Mouse (Mus musculus): ENCODE measurements around the gene Mapk10. TPM values are rescaled to one million over a fixed set of nuclear protein-coding genes. Genes with fewer than 3 reads are reported as not detected.

Mapk10 gene
- total and polyA plus RNA-seq, 3 experiments = 0.10 to 0.95 (median 0.47) TPM

- TF ChIP-seq KAT2A (IDR thresholded peaks at IDR 0.05; ENCODE audit: insufficient replicate concordance, low read length) (no peak), EP300 (IDR thresholded peaks at IDR 0.05; ENCODE audit: low read length) (no peak), NELFE (IDR thresholded peaks at IDR 0.05; ENCODE audit: low read depth, low read length) (no peak), ZC3H11A (IDR thresholded peaks at IDR 0.05; ENCODE audit: low read depth, low read length) (no peak), POLR2A (IDR thresholded peaks at IDR 0.05; ENCODE audit: low read depth, low read length) (no peak), MEF2A (IDR thresholded peaks at IDR 0.05; ENCODE audit: borderline replicate concordance, low read depth, low read length) (no peak), USF2 (conservative IDR thresholded peaks at IDR 0.05; ENCODE audit: low read depth, low read length) (no peak), MYC (IDR thresholded peaks at IDR 0.05; ENCODE audit: low read depth, low read length) (no peak), MAX (IDR thresholded peaks at IDR 0.05; ENCODE audit: low read length) (no peak), TCF12 (IDR thresholded peaks at IDR 0.05; ENCODE audit: low read depth, low read length) (no peak)
- dilution Hi-C loops (cut with MboI; ENCODE audit: extremely low pct_ligation_motif_present, extremely low pct_unique_long_range_greater_than_20kb, low sequenced_read_pairs) (no loop called here), in situ Hi-C loops (cut with MboI; ENCODE audit: low pct_ligation_motif_present, low pct_unique_long_range_greater_than_20kb, low sequenced_read_pairs) (no loop called here)
- no peaks in the 10 kb centered on the region for H3K79me2 ChIP-seq (replicated peaks; ENCODE audit: control insufficient read depth, extremely low read depth, insufficient read depth, poor library complexity, severe bottlenecking)
- H3K27me3 ChIP-seq (replicated peaks) = no peaks in the 10 kb centered on the region
- peaks cover 0 to 20% of the 10 kb centered on the region in 2 experiments for H3K36me3 ChIP-seq (replicated peaks in 1 of 2; ENCODE audit: control insufficient read depth in 1 of 2, insufficient read depth in 1 of 2, low read length in 1 of 2)
- no peak overlapping the region for H3K9ac ChIP-seq (ENCODE audit: insufficient read depth, low read depth)
- H3K4me1 ChIP-seq (ENCODE audit: control insufficient read depth in 1 of 2, insufficient read depth in 2 of 2) = no peaks in the 10 kb centered on the region
- H3K4me3 ChIP-seq (replicated peaks in 1 of 3; ENCODE audit: low read depth in 2 of 3, low read length in 2 of 3, poor library complexity in 1 of 3) = no peak overlapping the region
- DNase-seq (ENCODE audit: extremely low read depth) = no peak
- no peak overlapping the region for H3K27ac ChIP-seq (ENCODE audit: insufficient read depth, low read depth)
- H3K4me2 ChIP-seq (ENCODE audit: insufficient read depth, low read depth, poor library complexity, severe bottlenecking) = no peak overlapping the region
- no peaks in the 10 kb centered on the region for H3K9me3 ChIP-seq (replicated peaks; ENCODE audit: low read length)
Observed at GRCm38 (mm10) chr5:102905441-102906211, 305.5 kb downstream of the Mapk10 start.

- dilution Hi-C loops (cut with MboI; ENCODE audit: extremely low pct_ligation_motif_present, extremely low pct_unique_long_range_greater_than_20kb, low sequenced_read_pairs) = no loop called here
- Histone ChIP-seq H3K9ac (ENCODE audit: insufficient read depth, low read depth) (no peak overlapping the region), H3K79me2 (replicated peaks; ENCODE audit: control insufficient read depth, extremely low read depth, insufficient read depth, poor library complexity, severe bottlenecking) (no peaks in the 10 kb centered on the region), H3K4me1 (ENCODE audit: control insufficient read depth in 1 of 2, insufficient read depth in 2 of 2) (no peaks in the 10 kb centered on the region), H3K4me3 (replicated peaks in 1 of 3; ENCODE audit: low read depth in 2 of 3, low read length in 2 of 3, poor library complexity in 1 of 3) (no peak overlapping the region), H3K4me2 (ENCODE audit: insufficient read depth, low read depth, poor library complexity, severe bottlenecking) (no peak overlapping the region), H3K27me3 (replicated peaks) (no peaks in the 10 kb centered on the region), H3K9me3 (replicated peaks; ENCODE audit: low read length) (no peaks in the 10 kb centered on the region), H3K36me3 (replicated peaks in 1 of 2; ENCODE audit: control insufficient read depth in 1 of 2, insufficient read depth in 1 of 2, low read length in 1 of 2) (peaks cover 0 to 33% of the 10 kb centered on the region in 2 experiments), H3K27ac (ENCODE audit: insufficient read depth, low read depth) (no peak overlapping the region)
- TF ChIP-seq JUND (conservative IDR thresholded peaks at IDR 0.05; ENCODE audit: low read depth, low read length) (no peak), E2F4 (IDR thresholded peaks at IDR 0.05; ENCODE audit: insufficient replicate concordance, low read depth, low read length) (no peak), MXI1 (IDR thresholded peaks at IDR 0.05; ENCODE audit: low read depth, low read length) (no peak), SMC3 (IDR thresholded peaks at IDR 0.05; ENCODE audit: low read depth, low read length) (no peak), KAT2A (IDR thresholded peaks at IDR 0.05; ENCODE audit: insufficient replicate concordance, low read length) (no peak), MAFK (IDR thresholded peaks at IDR 0.05; ENCODE audit: insufficient replicate concordance, low read length) (no peak), POLR2AphosphoS2 (IDR thresholded peaks at IDR 0.05; ENCODE audit: low read depth, low read length) (no peak), RAD21 (IDR thresholded peaks at IDR 0.05; ENCODE audit: low read depth, low read length) (no peak), CTCF (conservative IDR thresholded peaks at IDR 0.05 in 1 of 2, IDR thresholded peaks at IDR 0.05 in 1 of 2; ENCODE audit: low read depth in 2 of 2, low read length in 2 of 2) (no peak), USF1 (IDR thresholded peaks at IDR 0.05; ENCODE audit: low read depth, low read length) (no peak), NELFE (IDR thresholded peaks at IDR 0.05; ENCODE audit: low read depth, low read length) (no peak), MAZ (IDR thresholded peaks at IDR 0.05; ENCODE audit: low read depth, low read length) (no peak), EP300 (IDR thresholded peaks at IDR 0.05; ENCODE audit: low read length) (no peak)
- in situ Hi-C loops (cut with MboI; ENCODE audit: low pct_ligation_motif_present, low pct_unique_long_range_greater_than_20kb, low sequenced_read_pairs) = no loop called here
- no peak for DNase-seq (ENCODE audit: extremely low read depth)
Observed at GRCm38 (mm10) chr5:102904066-102904465, 307.1 kb downstream of the Mapk10 start.
